Mouse (Mus musculus) heart, embryonic 14.5 days (tissue): ENCODE results near the gene Dqx1. TPM values are rescaled to one million over a fixed set of nuclear protein-coding genes. Genes with fewer than 3 reads are reported as not detected.

ENCODE experiments used
- ATAC-seq: fragments of 200-750 bp; cut with Nextera tagmentation; 2 replicates; pipeline ENCODE4 v1.8.0; 2017; ENCODE audit warnings: low read depth, moderate TSS enrichment; ENCODE audit not compliant: insufficient number of reproducible peaks, insufficient read depth, low FRiP score
- H3K27ac ChIP-seq, 2 experiments: fragments of 200-500 bp in 1 of 2; fragments of 300-500 bp in 1 of 2; sonication (generic) in 1 of 2; replicated peaks in 1 of 2; 2 replicates each; pipeline ENCODE4 v1.5.1; 2012 to 2014; ENCODE audit warnings: low read depth in 2 of 2, low read length in 2 of 2, control low read depth in 1 of 2, mild to moderate bottlenecking in 1 of 2, mixed read lengths in 1 of 2; ENCODE audit not compliant: control insufficient read depth in 1 of 2, insufficient read depth in 1 of 2
- H3K27me3 ChIP-seq: fragments of 300-500 bp; sonication (generic); 2 replicates; pipeline ENCODE4 v1.6.1; 2014; ENCODE audit warnings: mild to moderate bottlenecking, low read length, control low read depth; ENCODE audit not compliant: control insufficient read depth, insufficient read depth
- H3K36me3 ChIP-seq: fragments of 300-500 bp; sonication (generic); 2 replicates; pipeline ENCODE4 v1.6.1; 2014; ENCODE audit warnings: mild to moderate bottlenecking, control low read depth, low read length, mixed read lengths; ENCODE audit not compliant: control insufficient read depth, insufficient read depth
- H3K4me1 ChIP-seq, 2 experiments: fragments of 200-500 bp in 1 of 2; fragments of 300-500 bp in 1 of 2; sonication (generic) in 1 of 2; 2 replicates each; pipeline ENCODE4 v1.6.1; 2012 to 2014; ENCODE audit warnings: low read length in 2 of 2, control low read depth in 1 of 2, mixed read lengths in 1 of 2; ENCODE audit not compliant: control insufficient read depth in 2 of 2, insufficient read depth in 2 of 2
- H3K4me2 ChIP-seq: fragments of 300-500 bp; sonication (generic); 2 replicates; pipeline ENCODE4 v1.6.1; 2014; ENCODE audit warnings: mild to moderate bottlenecking, low read length
- H3K4me3 ChIP-seq, 2 experiments: fragments of 200-500 bp in 1 of 2; fragments of 300-500 bp in 1 of 2; sonication (generic) in 1 of 2; 2 replicates each; pipeline ENCODE4 v1.5.1; 2012 to 2014; ENCODE audit warnings: low read length in 2 of 2, mild to moderate bottlenecking in 2 of 2, control low read depth in 1 of 2, low read depth in 1 of 2, moderate library complexity in 1 of 2; ENCODE audit not compliant: control insufficient read depth in 1 of 2, insufficient read depth in 1 of 2
- H3K9ac ChIP-seq: fragments of 300-500 bp; sonication (generic); 2 replicates; pipeline ENCODE4 v1.6.1; 2014; ENCODE audit warnings: mild to moderate bottlenecking, low read length
- H3K9me3 ChIP-seq: fragments of 300-500 bp; sonication (generic); 2 replicates; pipeline ENCODE4 v1.6.1; 2016; ENCODE audit warnings: low read length, control low read depth; ENCODE audit not compliant: control insufficient read depth
- WGBS: fragments of 180-500 bp; shearing (Covaris S2); extraction: QIAGEN DNeasy Blood & Tissue Kit; methylation state at CpG from one replicate; pipeline ENCODE4 v1.1.7; 2014; 5-methylcytosine and 5-hydroxymethylcytosine counted together
- polyA plus RNA-seq: library from polyadenylated mRNA; unstranded; fragments of >200 nt; fragmentation: Nextera tagmentation; extraction: Ambion mirVana; gene quantifications from 2 replicates; pipeline ENCODE4 v1.2.1, GENCODE M21; 2014

The Dqx1 gene
- polyA plus RNA-seq, 1 experiment from 2014 or later = 0.46 TPM

GRCm38 (mm10) chr6:83071220-83071619 lies 13.6 kb downstream of the Dqx1 start:
- H3K36me3 ChIP-seq = no peaks in the 10 kb centered on the region
- no peaks in the 10 kb centered on the region for H3K9me3 ChIP-seq
- H3K4me3 ChIP-seq = peak overlapping the region in 1 of 2 experiments; percentile 11; a peak in 1 of 4 replicates
- H3K4me2 ChIP-seq = no peak overlapping the region
- H3K27me3 ChIP-seq = peaks cover 98% of the 10 kb centered on the region
- ATAC-seq = 0 out of 2 replicates have a peak, but pooled peaks have one; percentile 37
- H3K4me1 ChIP-seq = peaks cover 0 to 16% of the 10 kb centered on the region in 2 experiments; a peak in 3 of 4 replicates
- 1% methylated on average over 20 of the region's 24 CpGs for WGBS
- H3K9ac ChIP-seq = no peak overlapping the region
- no peak overlapping the region for H3K27ac ChIP-seq

- peaks cover 71% of the 10 kb centered on the region for H3K27me3 ChIP-seq
- no peak for ATAC-seq
- WGBS = 11% methylated on average over 2 of the region's 2 CpGs
- H3K4me1 ChIP-seq = peaks cover 4 to 18% of the 10 kb centered on the region in 2 experiments; a peak in 3 of 4 replicates
- H3K36me3 ChIP-seq = peaks cover 1% of the 10 kb centered on the region; the same call in 1 of the 2 replicates
- H3K4me3 ChIP-seq = no peak overlapping the region
- H3K9ac ChIP-seq = no peak overlapping the region
- H3K27ac ChIP-seq = no peak overlapping the region
- H3K4me2 ChIP-seq = no peak overlapping the region
- H3K9me3 ChIP-seq = no peaks in the 10 kb centered on the region
Observed at GRCm38 (mm10) chr6:83074979-83075378, 17.3 kb downstream of the Dqx1 start.

DNA sequence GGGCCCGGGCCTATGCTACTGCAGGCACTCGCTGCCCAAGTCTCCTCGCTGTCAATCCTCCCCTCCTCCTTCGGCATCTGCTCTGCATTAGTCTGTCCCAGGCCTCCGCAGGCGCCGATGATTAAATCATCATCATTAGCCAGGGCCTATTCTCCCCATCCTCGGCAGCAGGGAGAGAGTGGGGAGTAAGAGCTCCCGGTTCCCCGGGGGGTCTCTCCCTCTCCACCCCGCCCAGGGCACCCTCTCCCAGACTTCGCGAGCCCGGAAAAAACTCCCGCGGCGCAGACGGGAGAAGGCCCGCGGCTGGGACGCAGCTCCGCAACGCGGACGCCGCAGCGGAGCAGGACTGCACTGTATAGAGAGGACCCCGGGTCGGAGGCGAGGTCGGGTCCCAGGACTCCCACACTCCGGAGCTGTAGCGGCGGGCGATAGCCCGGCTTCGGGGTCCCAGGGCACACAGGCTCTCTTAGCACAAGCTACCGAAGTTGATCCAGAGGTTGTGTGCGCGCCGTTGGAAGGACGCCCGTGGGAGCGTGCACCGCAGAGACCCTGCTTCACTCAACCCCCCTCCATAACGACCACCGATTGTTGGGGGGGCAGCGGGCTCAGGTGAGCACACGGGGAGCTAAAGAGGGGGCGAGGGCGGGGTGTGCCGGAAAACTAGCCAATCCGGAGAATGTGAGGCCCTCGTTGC lies 20.1 kb downstream of the Dqx1 start, which contains the start of gene Pcgf1:
Gene Pcgf1 (plus strand): TSS at position 240 of the 694 bp plus-strand sequence.
- Histone ChIP-seq H3K4me1 (peaks cover 4 to 8% of the 10 kb centered on the region in 2 experiments; a peak in 3 of 4 replicates), H3K36me3 (peaks cover 19% of the 10 kb centered on the region), H3K4me3 (peak within 1 kb of the TSS; percentile 78 to 91), H3K27me3 (peaks cover 51% of the 10 kb centered on the region), H3K27ac (peak within 1 kb of the TSS; percentile 71 to 82), H3K4me2 (peak within 1 kb of the TSS; percentile 100), H3K9me3 (no peaks in the 10 kb centered on the region), H3K9ac (peak within 1 kb of the TSS; percentile 85)
- under 1% methylated on average over 53 of the region's 54 CpGs for WGBS
- ATAC-seq = peak; percentile 54

DNA sequence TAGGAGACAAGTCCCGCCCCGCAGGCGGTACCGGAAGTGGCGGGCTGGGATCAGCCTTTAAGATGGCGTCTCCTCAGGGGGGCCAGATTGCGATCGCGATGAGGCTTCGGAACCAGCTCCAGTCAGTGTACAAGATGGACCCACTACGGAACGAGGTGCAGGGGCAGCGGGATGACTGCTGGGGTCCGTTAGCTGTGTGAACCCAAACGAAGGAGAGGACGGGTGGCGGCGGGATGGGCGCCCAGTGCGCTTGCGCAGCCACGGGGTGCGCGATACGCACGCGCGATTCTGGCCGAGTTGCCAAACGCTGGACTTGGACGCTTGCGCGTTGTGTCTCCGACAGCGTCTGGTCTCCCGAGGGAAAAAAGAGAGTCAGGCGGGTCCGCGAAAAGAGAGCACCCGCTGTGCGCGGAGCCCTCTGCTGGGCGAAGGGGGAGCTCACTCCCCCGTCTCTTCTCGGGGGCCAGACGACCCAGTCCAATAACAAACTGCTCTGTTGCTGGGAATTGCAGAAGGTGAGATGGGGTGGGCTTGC lies 20.7 kb downstream of the Dqx1 start:
- Histone ChIP-seq H3K9me3 (no peaks in the 10 kb centered on the region), H3K4me2 (peak overlapping the region; percentile 100), H3K4me3 (peak overlapping the region; percentile 78 to 91), H3K4me1 (peaks cover 4 to 8% of the 10 kb centered on the region in 2 experiments; a peak in 3 of 4 replicates), H3K9ac (peak overlapping the region; percentile 85), H3K36me3 (peaks cover 19% of the 10 kb centered on the region), H3K27me3 (peaks cover 54% of the 10 kb centered on the region), H3K27ac (peak overlapping the region; percentile 71 to 82)
- under 1% methylated on average over 46 of the region's 46 CpGs for WGBS
- ATAC-seq = peak; percentile 92

- 96% methylated on average over 5 of the region's 5 CpGs for WGBS
- Histone ChIP-seq H3K27me3 (peaks cover 54% of the 10 kb centered on the region), H3K4me1 (peaks cover 4 to 8% of the 10 kb centered on the region in 2 experiments; a peak in 3 of 4 replicates)
Observed at GRCm38 (mm10) chr6:83080210-83080609, 22.6 kb downstream of the Dqx1 start.

GRCm38 (mm10) chr6:83083497-83083896 lies 25.9 kb downstream of the Dqx1 start:
- ATAC-seq = no peak
- Histone ChIP-seq H3K4me2 (no peak overlapping the region), H3K9me3 (no peaks in the 10 kb centered on the region), H3K4me3 (no peak overlapping the region), H3K27me3 (peaks cover 63% of the 10 kb centered on the region), H3K4me1 (peaks cover 9 to 26% of the 10 kb centered on the region in 2 experiments; a peak in 3 of 4 replicates), H3K9ac (no peak overlapping the region), H3K27ac (no peak overlapping the region), H3K36me3 (peaks cover 19% of the 10 kb centered on the region)
- 14% methylated on average over 5 of the region's 5 CpGs for WGBS

More at GRCm38 (mm10) chr6:83080210-83080609, 22.6 kb downstream of the Dqx1 start:
- Histone ChIP-seq H3K4me3 (no peak overlapping the region), H3K9me3 (no peaks in the 10 kb centered on the region), H3K27ac (no peak overlapping the region), H3K9ac (no peak overlapping the region), H3K36me3 (peaks cover 19% of the 10 kb centered on the region), H3K4me2 (no peak overlapping the region)
- ATAC-seq = no peak

- 6% methylated on average over 6 of the region's 6 CpGs for WGBS
Observed at GRCm38 (mm10) chr6:83084477-83084876, 26.8 kb downstream of the Dqx1 start.

More at GRCm38 (mm10) chr6:83084477-83084876, 26.8 kb downstream of the Dqx1 start:
- H3K4me2 ChIP-seq = no peak overlapping the region
- peaks cover 5 to 18% of the 10 kb centered on the region in 2 experiments; a peak in 3 of 4 replicates for H3K4me1 ChIP-seq
- no peaks in the 10 kb centered on the region for H3K9me3 ChIP-seq
- ATAC-seq = no peak
- H3K9ac ChIP-seq = no peak overlapping the region
- H3K4me3 ChIP-seq = no peak overlapping the region
- peaks cover 19% of the 10 kb centered on the region for H3K36me3 ChIP-seq
- no peak overlapping the region for H3K27ac ChIP-seq
- peaks cover 71% of the 10 kb centered on the region for H3K27me3 ChIP-seq
